Mouse (Mus musculus) MEL (cell line): Measurements from ENCODE around the gene Usp17lb. TPM values are rescaled to one million over a fixed set of nuclear protein-coding genes. Genes with fewer than 3 reads are reported as not detected.
"Not testable (repeated sequence)": the region's sequence is repeated elsewhere in the genome, so short reads cannot be mapped to it uniquely, and the experiment has no call there.

Experiments used
- DNase-seq: peaks from one replicate; pipeline ENCODE4 v3.0.0; 2011; ENCODE audit warnings: low read depth, low spot score
- H3K27ac ChIP-seq: 2 replicates; pipeline ENCODE4 v1.5.1; 2012; ENCODE audit warnings: low read depth, mild to moderate bottlenecking, control low read depth, low read length, moderate library complexity; ENCODE audit not compliant: control insufficient read depth
- H3K27me3 ChIP-seq, 2 experiments: fragments of 150-350 bp in 1 of 2; sonication (generic) in 1 of 2; 2 replicates each; pipeline ENCODE4 v1.6.1; 2012; ENCODE audit warnings: low read length in 2 of 2, mild to moderate bottlenecking in 2 of 2, improper control_type of control experiment in 1 of 2, moderate library complexity in 1 of 2; ENCODE audit not compliant: insufficient read depth in 2 of 2, control insufficient read depth in 1 of 2
- H3K36me3 ChIP-seq, 2 experiments: 2 replicates each; pipeline ENCODE4 v1.6.1; 2012 to 2014; ENCODE audit warnings: low read length in 2 of 2, improper control_type of control experiment in 1 of 2, inconsistent platforms in 1 of 2, mild to moderate bottlenecking in 1 of 2; ENCODE audit not compliant: insufficient read depth in 2 of 2, control insufficient read depth in 1 of 2
- H3K4me1 ChIP-seq, 2 experiments: fragments of 150-350 bp in 1 of 2; sonication (generic) in 1 of 2; 2 replicates each; pipeline ENCODE4 v1.6.1; 2012; ENCODE audit warnings: low read length in 2 of 2, improper control_type of control experiment in 1 of 2, mild to moderate bottlenecking in 1 of 2; ENCODE audit not compliant: insufficient read depth in 2 of 2, control insufficient read depth in 1 of 2
- H3K4me3 ChIP-seq, 2 experiments: fragments of 150-350 bp in 1 of 2; sonication (generic) in 1 of 2; 2 replicates each; pipeline ENCODE4 v1.5.1; 2012; ENCODE audit warnings: low read depth in 2 of 2, low read length in 2 of 2, mild to moderate bottlenecking in 2 of 2, moderate library complexity in 2 of 2, control low read depth in 1 of 2, improper control_type of control experiment in 1 of 2; ENCODE audit not compliant: control insufficient read depth in 1 of 2, insufficient read depth in 1 of 2
- H3K79me2 ChIP-seq: 2 replicates; pipeline ENCODE4 v1.6.1; 2012; ENCODE audit warnings: mild to moderate bottlenecking, low read length, moderate library complexity; ENCODE audit not compliant: control insufficient read depth, poor library complexity, insufficient read depth
- H3K9ac ChIP-seq: 2 replicates; pipeline ENCODE4 v1.6.1; 2012; ENCODE audit warnings: low read depth, mild to moderate bottlenecking, control low read depth, low read length, moderate library complexity; ENCODE audit not compliant: control insufficient read depth, poor library complexity, severe bottlenecking
- H3K9me3 ChIP-seq: fragments of 150-350 bp; sonication (generic); replicated peaks from 2 replicates; pipeline ENCODE4 v1.6.1; 2012; ENCODE audit warnings: mild to moderate bottlenecking, low read length, improper control_type of control experiment, moderate library complexity; ENCODE audit not compliant: insufficient read depth
- CHD1 ChIP-seq: IDR thresholded peaks from 2 replicates; pipeline ENCODE4 v1.6.1; 2012; ENCODE audit warnings: low read depth, mild to moderate bottlenecking, inconsistent platforms, low read length, improper control_type of control experiment
- MAFK ChIP-seq: IDR thresholded peaks from 2 replicates; pipeline ENCODE4 v1.6.1; 2011; ENCODE audit warnings: low read depth, mild to moderate bottlenecking, low read length, improper control_type of control experiment, borderline replicate concordance
- MYB ChIP-seq: IDR thresholded peaks from 2 replicates; pipeline ENCODE4 v1.6.1; 2011; ENCODE audit warnings: mild to moderate bottlenecking, low read depth, low read length, improper control_type of control experiment
- USF2 ChIP-seq, 2 experiments: IDR thresholded peaks; 2 replicates each; pipeline ENCODE4 v1.6.1; 2011 to 2012; ENCODE audit warnings: improper control_type of control experiment in 2 of 2, low read length in 2 of 2, borderline replicate concordance in 1 of 2, inconsistent platforms in 1 of 2, low read depth in 1 of 2, mild to moderate bottlenecking in 1 of 2; ENCODE audit not compliant: insufficient read depth in 1 of 2
- ZMIZ1 ChIP-seq: IDR thresholded peaks from 2 replicates; pipeline ENCODE4 v1.6.1; 2012; ENCODE audit warnings: low read depth, mild to moderate bottlenecking, inconsistent platforms, low read length, improper control_type of control experiment, moderate library complexity
- polyA plus RNA-seq, 2 experiments: library from polyadenylated mRNA; stranded (reverse) in 1 of 2; unstranded in 1 of 2; fragments of >175 nt in 1 of 2; fragments of >200 nt in 1 of 2; gene quantifications; 2 replicates each; pipeline versions ENCODE4 v1.2.1 to v1.2.4; 2012; ENCODE audit warnings: low replicate concordance in 2 of 2, low read depth in 1 of 2; ENCODE audit not compliant: insufficient read length in 2 of 2, insufficient read depth in 1 of 2, missing spikeins in 1 of 2
- total RNA-seq: library from RNA; depleted of rRNA; stranded (reverse); fragments of 300-350 nt; gene quantifications from 2 replicates; pipeline ENCODE4 v1.2.3, GENCODE M21; 2012; rRNA removed

Gene Usp17lb
- total and polyA plus RNA-seq, 3 experiments: not detected

- no peak overlapping the region for H3K9ac ChIP-seq
- no peaks in the 10 kb centered on the region for H3K79me2 ChIP-seq
- no peak for DNase-seq
- TF ChIP-seq USF2 (IDR thresholded peaks at IDR 0.05; ENCODE audit: borderline replicate concordance in 1 of 2, insufficient read depth in 1 of 2, low read depth in 1 of 2, low read length in 2 of 2): no peak
- TF ChIP-seq CHD1: no peak
- no peak for TF ChIP-seq ZMIZ1
- TF ChIP-seq MAFK: no peak
- H3K4me3 ChIP-seq: no peak overlapping the region
- H3K27me3 ChIP-seq: no peaks in the 10 kb centered on the region
- no peaks in the 10 kb centered on the region for H3K9me3 ChIP-seq
- no peak overlapping the region for H3K27ac ChIP-seq
- no peaks in the 10 kb centered on the region for H3K4me1 ChIP-seq
- no peaks in the 10 kb centered on the region for H3K36me3 ChIP-seq
Observed at GRCm38 (mm10) chr7:104843731-104844287, 1.4 kb upstream of the Usp17lb start.

GRCm38 (mm10) chr7:104810335-104810734 lies 32.1 kb downstream of the Usp17lb start:
- H3K4me3 ChIP-seq, H3K4me1 ChIP-seq, DNase-seq, H3K27ac ChIP-seq, H3K9me3 ChIP-seq, H3K27me3 ChIP-seq, H3K9ac ChIP-seq, H3K36me3 ChIP-seq, H3K79me2 ChIP-seq: not testable (repeated sequence)

GRCm38 (mm10) chr7:104790796-104791195 lies 51.6 kb downstream of the Usp17lb start:
- Histone ChIP-seq H3K36me3 (no peaks in the 10 kb centered on the region), H3K9me3 (no peaks in the 10 kb centered on the region), H3K4me1 (no peaks in the 10 kb centered on the region), H3K27me3 (no peaks in the 10 kb centered on the region), H3K27ac (no peak overlapping the region), H3K79me2 (no peaks in the 10 kb centered on the region), H3K9ac (no peak overlapping the region), H3K4me3 (no peak overlapping the region)
- no peak for TF ChIP-seq MYB
- DNase-seq: no peak

Other genes starting within 250 kb of the Usp17lb start
- not detected in 2 replicates for gene Olfr655, start 240.8 kb downstream of the Usp17lb start, total RNA-seq
- gene Olfr655, start 240.8 kb downstream of the Usp17lb start, polyA plus RNA-seq: 1 to 10 TPM in 1 of 2 experiments, not detected in 1; 1.3 TPM
- not detected in 2 replicates for gene Olfr656, start 228.6 kb downstream of the Usp17lb start, total RNA-seq
- not detected for gene Olfr656, start 228.6 kb downstream of the Usp17lb start, polyA plus RNA-seq
- not detected in 2 replicates for gene Olfr657, start 217.8 kb downstream of the Usp17lb start, total RNA-seq
- not detected for gene Olfr657, start 217.8 kb downstream of the Usp17lb start, polyA plus RNA-seq
- gene Olfr658, start 195.3 kb downstream of the Usp17lb start, total RNA-seq: not detected in 2 replicates
- gene Olfr658, start 195.3 kb downstream of the Usp17lb start, polyA plus RNA-seq: not detected
- not detected in 2 replicates for gene Olfr659, start 175.8 kb downstream of the Usp17lb start, total RNA-seq
- not detected for gene Olfr659, start 175.8 kb downstream of the Usp17lb start, polyA plus RNA-seq
- not detected in 2 replicates for gene Olfr661, start 156.1 kb downstream of the Usp17lb start, total RNA-seq
- not detected for gene Olfr661, start 156.1 kb downstream of the Usp17lb start, polyA plus RNA-seq
- not detected in 2 replicates for gene Usp17le, start 65.1 kb downstream of the Usp17lb start, total RNA-seq
- not detected for gene Usp17le, start 65.1 kb downstream of the Usp17lb start, polyA plus RNA-seq
- gene Usp17la, start 14.4 kb upstream of the Usp17lb start, total RNA-seq: not detected in 2 replicates
- not detected for gene Usp17la, start 14.4 kb upstream of the Usp17lb start, polyA plus RNA-seq
- not detected in 2 replicates for gene Olfr665, start 35.4 kb upstream of the Usp17lb start, total RNA-seq
- not detected for gene Olfr665, start 35.4 kb upstream of the Usp17lb start, polyA plus RNA-seq
- gene Olfr666, start 53.3 kb upstream of the Usp17lb start, total RNA-seq: not detected in 2 replicates
- gene Olfr666, start 53.3 kb upstream of the Usp17lb start, polyA plus RNA-seq: not detected
- gene Olfr667, start 78.9 kb upstream of the Usp17lb start, total RNA-seq: not detected in 2 replicates
- gene Olfr667, start 78.9 kb upstream of the Usp17lb start, polyA plus RNA-seq: not detected
- gene Olfr668, start 85.5 kb upstream of the Usp17lb start, total RNA-seq: not detected in 2 replicates
- not detected for gene Olfr668, start 85.5 kb upstream of the Usp17lb start, polyA plus RNA-seq
- not detected in 2 replicates for gene Olfr669, start 91.6 kb upstream of the Usp17lb start, total RNA-seq
- not detected for gene Olfr669, start 91.6 kb upstream of the Usp17lb start, polyA plus RNA-seq
- gene Olfr670, start 120.0 kb upstream of the Usp17lb start, total RNA-seq: not detected in 2 replicates
- gene Olfr670, start 120.0 kb upstream of the Usp17lb start, polyA plus RNA-seq: not detected
- not detected in 2 replicates for gene Olfr671, start 136.5 kb upstream of the Usp17lb start, total RNA-seq
- not detected for gene Olfr671, start 136.5 kb upstream of the Usp17lb start, polyA plus RNA-seq
- gene Olfr672, start 159.4 kb upstream of the Usp17lb start, total RNA-seq: not detected in 2 replicates
- gene Olfr672, start 159.4 kb upstream of the Usp17lb start, polyA plus RNA-seq: not detected
- not detected in 2 replicates for gene Olfr675, start 185.9 kb upstream of the Usp17lb start, total RNA-seq
- gene Olfr675, start 185.9 kb upstream of the Usp17lb start, polyA plus RNA-seq: not detected
- not detected in 2 replicates for gene Olfr676, start 190.1 kb upstream of the Usp17lb start, total RNA-seq
- gene Olfr676, start 190.1 kb upstream of the Usp17lb start, polyA plus RNA-seq: not detected
- gene Olfr677, start 208.8 kb upstream of the Usp17lb start, total RNA-seq: not detected in 2 replicates
- gene Olfr677, start 208.8 kb upstream of the Usp17lb start, polyA plus RNA-seq: not detected
- gene Olfr678, start 221.9 kb upstream of the Usp17lb start, total RNA-seq: not detected in 2 replicates
- not detected for gene Olfr678, start 221.9 kb upstream of the Usp17lb start, polyA plus RNA-seq
- not detected in 2 replicates for gene Olfr679, start 238.6 kb upstream of the Usp17lb start, total RNA-seq
- not detected for gene Olfr679, start 238.6 kb upstream of the Usp17lb start, polyA plus RNA-seq